Mouse (Mus musculus): ENCODE measurements at regions not wholly inside any gene's neighbourhood (a gene's known extent, or its start where the extent isn't known, plus 50 kb on each side); places are given as distances from the start of the nearest gene placed in this dataset.

GRCm38 (mm10) chr1:35405418-35405817 lies 555.6 kb downstream of the Plekhb2 start:
- H3K4me3 ChIP-seq (replicated peaks; ENCODE audit: low read length), result no peak overlapping the region
- H3K27ac ChIP-seq (ENCODE audit: low read length), result no peak overlapping the region
- H3K4me2 ChIP-seq (ENCODE audit: low read length), result no peak overlapping the region
- H3K4me1 ChIP-seq (replicated peaks; ENCODE audit: control insufficient read depth, insufficient read depth, low read length), result no peaks in the 10 kb centered on the region
- no peaks in the 10 kb centered on the region for H3K9me3 ChIP-seq (ENCODE audit: control insufficient read depth, low read length)
- H3K27me3 ChIP-seq (replicated peaks; ENCODE audit: control insufficient read depth, insufficient read depth, low read length), result no peaks in the 10 kb centered on the region
- H3K9ac ChIP-seq (replicated peaks; ENCODE audit: low read depth, low read length), result no peak overlapping the region
- 79% methylated on average over 6 of the region's 6 CpGs for WGBS
- no peak for ATAC-seq
- no peaks in the 10 kb centered on the region for H3K36me3 ChIP-seq (ENCODE audit: control insufficient read depth, insufficient read depth)

GRCm38 (mm10) chr1:35415646-35416045 lies 565.9 kb downstream of the Plekhb2 start:
- Histone ChIP-seq H3K9me3 (ENCODE audit: control insufficient read depth, low read length) (no peaks in the 10 kb centered on the region), H3K4me2 (ENCODE audit: low read length) (no peak overlapping the region), H3K9ac (replicated peaks; ENCODE audit: low read depth, low read length) (no peak overlapping the region), H3K27me3 (replicated peaks; ENCODE audit: control insufficient read depth, insufficient read depth, low read length) (no peaks in the 10 kb centered on the region), H3K27ac (ENCODE audit: low read length) (no peak overlapping the region), H3K36me3 (ENCODE audit: control insufficient read depth, insufficient read depth) (no peaks in the 10 kb centered on the region), H3K4me3 (replicated peaks; ENCODE audit: low read length) (no peak overlapping the region), H3K4me1 (replicated peaks; ENCODE audit: control insufficient read depth, insufficient read depth, low read length) (no peaks in the 10 kb centered on the region)
- ATAC-seq, result no peak
- 60% methylated on average over 1 of the region's 1 CpGs for WGBS

GRCm38 (mm10) chr1:35428126-35428840 lies 578.5 kb downstream of the Plekhb2 start:
- Histone ChIP-seq H3K4me3 (replicated peaks; ENCODE audit: low read length) (no peak overlapping the region), H3K9me3 (ENCODE audit: control insufficient read depth, low read length) (peaks cover 5% of the 10 kb centered on the region; the same call in 1 of the 2 replicates), H3K9ac (replicated peaks; ENCODE audit: low read depth, low read length) (no peak overlapping the region), H3K36me3 (ENCODE audit: control insufficient read depth, insufficient read depth) (no peaks in the 10 kb centered on the region), H3K27ac (ENCODE audit: low read length) (peak overlapping the region; percentile 58), H3K4me1 (replicated peaks; ENCODE audit: control insufficient read depth, insufficient read depth, low read length) (no peaks in the 10 kb centered on the region), H3K4me2 (ENCODE audit: low read length) (no peak overlapping the region), H3K27me3 (replicated peaks; ENCODE audit: control insufficient read depth, insufficient read depth, low read length) (no peaks in the 10 kb centered on the region)
- WGBS, result 72% methylated on average over 8 of the region's 8 CpGs
- ATAC-seq, result peak; percentile 45; the same call in 1 of the 2 replicates

- no peaks in the 10 kb centered on the region for H3K4me1 ChIP-seq (replicated peaks; ENCODE audit: control insufficient read depth, insufficient read depth, low read length)
- H3K27ac ChIP-seq (ENCODE audit: low read length), result no peak overlapping the region
- peaks cover 5% of the 10 kb centered on the region; the same call in 1 of the 2 replicates for H3K9me3 ChIP-seq (ENCODE audit: control insufficient read depth, low read length)
- ATAC-seq, result no peak
- no peaks in the 10 kb centered on the region for H3K36me3 ChIP-seq (ENCODE audit: control insufficient read depth, insufficient read depth)
- H3K4me3 ChIP-seq (replicated peaks; ENCODE audit: low read length), result no peak overlapping the region
- no peaks in the 10 kb centered on the region for H3K27me3 ChIP-seq (replicated peaks; ENCODE audit: control insufficient read depth, insufficient read depth, low read length)
- WGBS, result 88% methylated on average over 1 of the region's 1 CpGs
- no peak overlapping the region for H3K4me2 ChIP-seq (ENCODE audit: low read length)
- no peak overlapping the region for H3K9ac ChIP-seq (replicated peaks; ENCODE audit: low read depth, low read length)
These were observed 579.7 kb downstream of the Plekhb2 start for GRCm38 (mm10) chr1:35429471-35429870.

GRCm38 (mm10) chr1:35435721-35436120 lies 585.9 kb downstream of the Plekhb2 start:
- 77% methylated on average over 3 of the region's 3 CpGs for WGBS
- Histone ChIP-seq H3K36me3 (ENCODE audit: control insufficient read depth, insufficient read depth) (no peaks in the 10 kb centered on the region), H3K27ac (ENCODE audit: low read length) (no peak overlapping the region), H3K9ac (replicated peaks; ENCODE audit: low read depth, low read length) (no peak overlapping the region), H3K27me3 (replicated peaks; ENCODE audit: control insufficient read depth, insufficient read depth, low read length) (no peaks in the 10 kb centered on the region), H3K9me3 (ENCODE audit: control insufficient read depth, low read length) (peaks cover 5% of the 10 kb centered on the region; the same call in 1 of the 2 replicates), H3K4me2 (ENCODE audit: low read length) (no peak overlapping the region), H3K4me3 (replicated peaks; ENCODE audit: low read length) (no peak overlapping the region), H3K4me1 (replicated peaks; ENCODE audit: control insufficient read depth, insufficient read depth, low read length) (no peaks in the 10 kb centered on the region)
- ATAC-seq, result no peak

- Histone ChIP-seq H3K27me3 (replicated peaks; ENCODE audit: control insufficient read depth, insufficient read depth, low read length) (no peaks in the 10 kb centered on the region), H3K36me3 (ENCODE audit: control insufficient read depth, insufficient read depth) (no peaks in the 10 kb centered on the region), H3K9ac (replicated peaks; ENCODE audit: low read depth, low read length) (no peak overlapping the region), H3K27ac (ENCODE audit: low read length) (no peak overlapping the region), H3K4me3 (replicated peaks; ENCODE audit: low read length) (no peak overlapping the region), H3K4me1 (replicated peaks; ENCODE audit: control insufficient read depth, insufficient read depth, low read length) (no peaks in the 10 kb centered on the region), H3K4me2 (ENCODE audit: low read length) (no peak overlapping the region), H3K9me3 (ENCODE audit: control insufficient read depth, low read length) (no peaks in the 10 kb centered on the region)
- no peak for ATAC-seq
These were observed 597.6 kb downstream of the Plekhb2 start for GRCm38 (mm10) chr1:35447345-35447744.

- H3K4me3 ChIP-seq (replicated peaks; ENCODE audit: low read length), result no peak overlapping the region
- H3K36me3 ChIP-seq (ENCODE audit: control insufficient read depth, insufficient read depth), result no peaks in the 10 kb centered on the region
- no peak for ATAC-seq
- no peak overlapping the region for H3K27ac ChIP-seq (ENCODE audit: low read length)
- WGBS, result 90% methylated on average over 19 of the region's 19 CpGs
- no peaks in the 10 kb centered on the region for H3K9me3 ChIP-seq (ENCODE audit: control insufficient read depth, low read length)
- no peak overlapping the region for H3K4me2 ChIP-seq (ENCODE audit: low read length)
- H3K4me1 ChIP-seq (replicated peaks; ENCODE audit: control insufficient read depth, insufficient read depth, low read length), result no peaks in the 10 kb centered on the region
- H3K27me3 ChIP-seq (replicated peaks; ENCODE audit: control insufficient read depth, insufficient read depth, low read length), result no peaks in the 10 kb centered on the region
- H3K9ac ChIP-seq (replicated peaks; ENCODE audit: low read depth, low read length), result no peak overlapping the region
These were observed 602.8 kb downstream of the Plekhb2 start for GRCm38 (mm10) chr1:35452441-35453107.

GRCm38 (mm10) chr1:35457591-35457990 lies 607.8 kb downstream of the Plekhb2 start:
- Histone ChIP-seq H3K4me1 (replicated peaks; ENCODE audit: control insufficient read depth, insufficient read depth, low read length) (no peaks in the 10 kb centered on the region), H3K9ac (replicated peaks; ENCODE audit: low read depth, low read length) (no peak overlapping the region), H3K9me3 (ENCODE audit: control insufficient read depth, low read length) (no peaks in the 10 kb centered on the region), H3K4me3 (replicated peaks; ENCODE audit: low read length) (no peak overlapping the region), H3K27me3 (replicated peaks; ENCODE audit: control insufficient read depth, insufficient read depth, low read length) (no peaks in the 10 kb centered on the region), H3K4me2 (ENCODE audit: low read length) (no peak overlapping the region), H3K27ac (ENCODE audit: low read length) (no peak overlapping the region), H3K36me3 (ENCODE audit: control insufficient read depth, insufficient read depth) (no peaks in the 10 kb centered on the region)
- ATAC-seq, result no peak
- 72% methylated on average over 9 of the region's 9 CpGs for WGBS

GRCm38 (mm10) chr1:35465081-35465480 lies 603.1 kb upstream of the Hs6st1 start:
- ATAC-seq, result no peak
- Histone ChIP-seq H3K4me2 (ENCODE audit: low read length) (no peak overlapping the region), H3K36me3 (ENCODE audit: control insufficient read depth, insufficient read depth) (no peaks in the 10 kb centered on the region), H3K4me3 (replicated peaks; ENCODE audit: low read length) (no peak overlapping the region), H3K9ac (replicated peaks; ENCODE audit: low read depth, low read length) (no peak overlapping the region), H3K9me3 (ENCODE audit: control insufficient read depth, low read length) (no peaks in the 10 kb centered on the region), H3K27ac (ENCODE audit: low read length) (no peak overlapping the region), H3K27me3 (replicated peaks; ENCODE audit: control insufficient read depth, insufficient read depth, low read length) (no peaks in the 10 kb centered on the region), H3K4me1 (replicated peaks; ENCODE audit: control insufficient read depth, insufficient read depth, low read length) (no peaks in the 10 kb centered on the region)
- WGBS, result 39% methylated on average over 3 of the region's 3 CpGs

Data from forebrain, embryonic 16.5 days (tissue).